Mouse (Mus musculus) thymus, postnatal 25 days (tissue): ENCODE measurements around the gene Pip4p1.

Source experiments
- DNase-seq: peaks from one replicate; pipeline ENCODE4 v3.0.0; 2022

The Pip4p1 gene

GRCm38 (mm10) chr14:50892541-50893459 lies 37.9 kb downstream of the Pip4p1 start:
- DNase-seq, result no peak

- no peak for DNase-seq
These were observed 38.6 kb downstream of the Pip4p1 start for GRCm38 (mm10) chr14:50892091-50892490.

GRCm38 (mm10) chr14:50891621-50892020 lies 39.0 kb downstream of the Pip4p1 start:
- DNase-seq, result no peak

- no peak for DNase-seq
These were observed 54.3 kb downstream of the Pip4p1 start for GRCm38 (mm10) chr14:50876236-50876950.
